Mouse (Mus musculus): ENCODE data around the gene Alg2. TPM values are rescaled to one million over a fixed set of nuclear protein-coding genes. Genes with fewer than 3 reads are reported as not detected.

Gene Alg2
- polyA plus RNA-seq, 1 experiment from 2014 or later, result 84.3 TPM

DNA sequence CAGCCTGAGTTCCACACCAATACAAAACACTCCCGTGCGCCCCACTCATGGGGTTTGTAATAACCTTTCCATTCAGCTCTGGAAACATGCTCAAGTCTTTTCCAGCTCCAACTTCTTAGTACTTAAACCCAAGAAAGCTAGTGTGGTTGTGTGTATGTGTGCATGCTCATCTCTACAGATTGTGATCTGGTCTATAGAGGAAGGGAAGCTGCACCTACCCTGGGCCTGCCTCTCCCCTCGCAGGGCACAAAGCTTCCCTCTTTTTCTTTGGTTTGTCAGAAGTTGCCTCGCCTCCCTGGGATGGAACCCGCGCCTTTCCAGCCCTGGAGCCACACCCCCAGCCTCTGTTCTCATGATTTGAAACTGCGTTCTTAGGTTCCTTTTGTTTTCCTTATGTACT, 53.9 kb downstream of the Alg2 start:
- Histone ChIP-seq H3K4me1 (peaks cover 43% of the 10 kb centered on the region), H3K4me3 (no peak overlapping the region), H3K36me3 (replicated peaks) (0 out of 2 replicates have a peak, but pooled peaks cover 6% of the 10 kb centered on the region), H3K27ac (no peak overlapping the region), H3K9me3 (no peaks in the 10 kb centered on the region), H3K27me3 (ENCODE audit: poor library complexity, severe bottlenecking) (peaks cover 49% of the 10 kb centered on the region)
- WGBS, result 24% methylated on average over 7 of the region's 7 CpGs
- DNase-seq (ENCODE audit: extremely low spot score, low spot score), result no peak

GRCm38 (mm10) chr4:47419268-47419973, 54.7 kb downstream of the Alg2 start:
- H3K4me1 ChIP-seq, result peaks cover 35% of the 10 kb centered on the region
- H3K36me3 ChIP-seq (replicated peaks), result 0 out of 2 replicates have a peak, but pooled peaks cover 6% of the 10 kb centered on the region
- H3K9me3 ChIP-seq, result no peaks in the 10 kb centered on the region
- H3K27ac ChIP-seq, result no peak overlapping the region
- no peak overlapping the region for H3K4me3 ChIP-seq
- peaks cover 44% of the 10 kb centered on the region for H3K27me3 ChIP-seq (ENCODE audit: poor library complexity, severe bottlenecking)
- DNase-seq (ENCODE audit: extremely low spot score, low spot score), result no peak
- WGBS, result 24% methylated on average over 9 of the region's 9 CpGs

GRCm38 (mm10) chr4:47417871-47418270, 56.3 kb downstream of the Alg2 start:
- H3K4me1 ChIP-seq, result peaks cover 28% of the 10 kb centered on the region
- H3K27ac ChIP-seq, result no peak overlapping the region
- WGBS, result 67% methylated on average over 3 of the region's 3 CpGs
- H3K9me3 ChIP-seq, result no peaks in the 10 kb centered on the region
- H3K36me3 ChIP-seq (replicated peaks), result peaks cover 17% of the 10 kb centered on the region
- H3K27me3 ChIP-seq (ENCODE audit: poor library complexity, severe bottlenecking), result peaks cover 29% of the 10 kb centered on the region
- H3K4me3 ChIP-seq, result no peak overlapping the region
- DNase-seq (ENCODE audit: extremely low spot score, low spot score), result no peak

Other genes with a start within 250 kb of the Alg2 start
- gene Tgfbr1, start 121.1 kb downstream of the Alg2 start, polyA plus RNA-seq (2016; fragmentation: Nextera tagmentation; extraction: Ambion mirVana), result 87.0 and 94.6 TPM in 2 replicates
- gene Sec61b, start 325 bp upstream of the Alg2 start, polyA plus RNA-seq (2016; fragmentation: Nextera tagmentation; extraction: Ambion mirVana), result 339 and 348 TPM in 2 replicates